Mouse (Mus musculus) intestine, postnatal 0 days (tissue): Measurements from ENCODE around the gene Ccdc85c. TPM values are rescaled to one million over a fixed set of nuclear protein-coding genes. Genes with fewer than 3 reads are reported as not detected.

Experiments used
- ATAC-seq: fragments of 200-750 bp; cut with Nextera tagmentation; 2 replicates; pipeline ENCODE4 v1.8.0; 2017; ENCODE audit warnings: mild to moderate bottlenecking, moderate TSS enrichment, moderate library complexity
- H3K27ac ChIP-seq: fragments of 300-500 bp; sonication (generic); 2 replicates; pipeline ENCODE4 v1.5.1; 2014; ENCODE audit warnings: mild to moderate bottlenecking, low read depth, low read length, moderate library complexity
- H3K27me3 ChIP-seq: fragments of 300-500 bp; sonication (generic); replicated peaks from 2 replicates; pipeline ENCODE4 v1.6.1; 2014; ENCODE audit warnings: low read length, mixed read lengths; ENCODE audit not compliant: control insufficient read depth, insufficient read depth
- H3K36me3 ChIP-seq: fragments of 300-500 bp; sonication (generic); 2 replicates; pipeline ENCODE4 v1.6.1; 2014; ENCODE audit warnings: mild to moderate bottlenecking, moderate library complexity; ENCODE audit not compliant: control insufficient read depth, insufficient read depth
- H3K4me1 ChIP-seq: fragments of 300-500 bp; sonication (generic); replicated peaks from 2 replicates; pipeline ENCODE4 v1.6.1; 2014; ENCODE audit warnings: antibody characterized with exemption, low read length, mixed read lengths; ENCODE audit not compliant: control insufficient read depth, insufficient read depth
- H3K4me2 ChIP-seq: fragments of 300-500 bp; sonication (generic); replicated peaks from 2 replicates; pipeline ENCODE4 v1.6.1; 2014; ENCODE audit warnings: low read depth, mild to moderate bottlenecking, moderate library complexity
- H3K4me3 ChIP-seq: fragments of 300-500 bp; sonication (generic); 2 replicates; pipeline ENCODE4 v1.5.1; 2014; ENCODE audit warnings: low read depth, low read length
- H3K9ac ChIP-seq: fragments of 300-500 bp; sonication (generic); 2 replicates; pipeline ENCODE4 v1.6.1; 2014; ENCODE audit warnings: mild to moderate bottlenecking, low read depth, low read length
- H3K9me3 ChIP-seq: fragments of 300-500 bp; sonication (generic); 2 replicates; pipeline ENCODE4 v1.6.1; 2016; ENCODE audit warnings: mixed run types; ENCODE audit not compliant: control insufficient read depth
- CTCF ChIP-seq: sonication (generic); IDR thresholded peaks from 2 replicates; pipeline ENCODE4 v1.5.1; 2016; ENCODE audit warnings: low read depth, mild to moderate bottlenecking, control low read depth, antibody characterized with exemption, moderate library complexity
- WGBS: fragments of 180-500 bp; shearing (Covaris S2); extraction: QIAGEN DNeasy Blood & Tissue Kit; methylation state at CpG from one replicate; pipeline ENCODE4 v1.1.7; 2014; 5-methylcytosine and 5-hydroxymethylcytosine counted together
- polyA plus RNA-seq: library from polyadenylated mRNA; unstranded; fragments of >200 nt; fragmentation: Nextera tagmentation; extraction: Ambion mirVana; gene quantifications from 2 replicates; pipeline ENCODE4 v1.2.1, GENCODE M21; 2015

Gene Ccdc85c
- polyA plus RNA-seq, 1 experiment from 2014 or later, result 10.1 TPM

GRCm38 (mm10) chr12:108208726-108209438 lies 66.3 kb downstream of the Ccdc85c start:
- TF ChIP-seq CTCF, result peak; percentile 87
- Histone ChIP-seq H3K9ac (no peak overlapping the region), H3K4me2 (0 out of 2 replicates have a peak overlapping the region, but pooled peaks have one; percentile 3), H3K9me3 (no peaks in the 10 kb centered on the region), H3K4me3 (no peak overlapping the region), H3K27ac (no peak overlapping the region), H3K36me3 (peaks cover 32% of the 10 kb centered on the region), H3K27me3 (no peaks in the 10 kb centered on the region), H3K4me1 (peaks cover 5% of the 10 kb centered on the region; the same call in 1 of the 2 replicates)
- ATAC-seq, result no peak
- WGBS, result 36% methylated on average over 13 of the region's 13 CpGs

- TF ChIP-seq CTCF, result no peak
- no peak overlapping the region for H3K4me2 ChIP-seq
- H3K27ac ChIP-seq, result no peak overlapping the region
- no peaks in the 10 kb centered on the region for H3K27me3 ChIP-seq
- H3K4me3 ChIP-seq, result no peak overlapping the region
- 88% methylated on average over 9 of the region's 9 CpGs for WGBS
- H3K9ac ChIP-seq, result no peak overlapping the region
- peaks cover 5% of the 10 kb centered on the region; the same call in 1 of the 2 replicates for H3K4me1 ChIP-seq
- no peak for ATAC-seq
- peaks cover 32% of the 10 kb centered on the region for H3K36me3 ChIP-seq
- no peaks in the 10 kb centered on the region for H3K9me3 ChIP-seq
Measured at GRCm38 (mm10) chr12:108208216-108208615, 67.0 kb downstream of the Ccdc85c start.

GRCm38 (mm10) chr12:108206641-108207040 lies 68.6 kb downstream of the Ccdc85c start:
- no peaks in the 10 kb centered on the region for H3K27me3 ChIP-seq
- H3K27ac ChIP-seq, result no peak overlapping the region
- no peak overlapping the region for H3K4me3 ChIP-seq
- peak; percentile 17; the same call in 1 of the 2 replicates for ATAC-seq
- H3K4me1 ChIP-seq, result peaks cover 5% of the 10 kb centered on the region; the same call in 1 of the 2 replicates
- H3K4me2 ChIP-seq, result no peak overlapping the region
- TF ChIP-seq CTCF, result peak; percentile 93
- no peaks in the 10 kb centered on the region for H3K9me3 ChIP-seq
- peaks cover 46% of the 10 kb centered on the region for H3K36me3 ChIP-seq
- no peak overlapping the region for H3K9ac ChIP-seq
- WGBS, result 13% methylated on average over 5 of the region's 5 CpGs

GRCm38 (mm10) chr12:108204978-108205377 lies 70.2 kb downstream of the Ccdc85c start:
- Histone ChIP-seq H3K27ac (no peak overlapping the region), H3K4me2 (no peak overlapping the region), H3K4me3 (no peak overlapping the region), H3K4me1 (peaks cover 5% of the 10 kb centered on the region; the same call in 1 of the 2 replicates), H3K9ac (no peak overlapping the region), H3K9me3 (no peaks in the 10 kb centered on the region), H3K36me3 (peaks cover 61% of the 10 kb centered on the region), H3K27me3 (no peaks in the 10 kb centered on the region)
- ATAC-seq, result no peak
- WGBS, result 77% methylated on average over 12 of the region's 12 CpGs
- no peak for TF ChIP-seq CTCF

- WGBS, result 68% methylated on average over 8 of the region's 8 CpGs
- Histone ChIP-seq H3K27me3 (no peaks in the 10 kb centered on the region), H3K9me3 (no peaks in the 10 kb centered on the region), H3K27ac (no peak overlapping the region), H3K36me3 (peaks cover 72% of the 10 kb centered on the region), H3K4me1 (no peaks in the 10 kb centered on the region), H3K4me3 (no peak overlapping the region), H3K4me2 (no peak overlapping the region), H3K9ac (no peak overlapping the region)
- no peak for ATAC-seq
- no peak for TF ChIP-seq CTCF
Measured at GRCm38 (mm10) chr12:108203895-108204294, 71.3 kb downstream of the Ccdc85c start.

- H3K4me2 ChIP-seq, result no peak overlapping the region
- no peak for TF ChIP-seq CTCF
- no peak overlapping the region for H3K9ac ChIP-seq
- no peak for ATAC-seq
- H3K27me3 ChIP-seq, result no peaks in the 10 kb centered on the region
- peaks cover 85% of the 10 kb centered on the region for H3K36me3 ChIP-seq
- no peaks in the 10 kb centered on the region for H3K4me1 ChIP-seq
- 96% methylated on average over 1 of the region's 1 CpGs for WGBS
- no peaks in the 10 kb centered on the region for H3K9me3 ChIP-seq
- no peak overlapping the region for H3K4me3 ChIP-seq
- no peak overlapping the region for H3K27ac ChIP-seq
Measured at GRCm38 (mm10) chr12:108200094-108200493, 75.1 kb downstream of the Ccdc85c start.
